Mouse (Mus musculus) brain, embryonic 14.5 days (tissue): ENCODE data around the gene Srp54a. TPM values are rescaled to one million over a fixed set of nuclear protein-coding genes. Genes with fewer than 3 reads are reported as not detected.

Experiments
- polyA plus RNA-seq: library from polyadenylated mRNA; depleted of rRNA; stranded (reverse); fragments of >200 nt; gene quantifications from 2 replicates; pipeline ENCODE4 v1.2.3, GENCODE M21; 2012; rRNA removed

Gene Srp54a
- polyA plus RNA-seq, 1 experiment = 50.7 TPM

Other genes starting within 250 kb of the Srp54a start
- gene Cfl2, start 217.4 kb upstream of the Srp54a start, polyA plus RNA-seq = 74.3 and 101 TPM in 2 replicates
- not detected in 2 replicates for gene Gm20403, start 93.7 kb upstream of the Srp54a start, polyA plus RNA-seq
- gene Baz1a, start 65.9 kb upstream of the Srp54a start, polyA plus RNA-seq = 7.0 and 9.1 TPM in 2 replicates
- gene 2700097O09Rik, start 152 bp upstream of the Srp54a start, polyA plus RNA-seq = 25.7 and 29.6 TPM in 2 replicates
- 14.7 and 23.4 TPM in 2 replicates for gene Fam177a, start 44.2 kb downstream of the Srp54a start, polyA plus RNA-seq
- gene Srp54b, start 74.8 kb downstream of the Srp54a start, polyA plus RNA-seq = 39.5 and 43.3 TPM in 2 replicates
- gene 1700047I17Rik2, start 119.3 kb downstream of the Srp54a start, polyA plus RNA-seq = not detected in 2 replicates
- 39.5 and 49.0 TPM in 2 replicates for gene Srp54c, start 149.9 kb downstream of the Srp54a start, polyA plus RNA-seq
- 9.2 and 10.0 TPM in 2 replicates for gene 1110008L16Rik, start 219.3 kb downstream of the Srp54a start, polyA plus RNA-seq
- 19.1 and 20.4 TPM in 2 replicates for gene Ppp2r3c, start 222.7 kb downstream of the Srp54a start, polyA plus RNA-seq